Mouse (Mus musculus): ENCODE data around the gene Zbtb34. TPM values are rescaled to one million over a fixed set of nuclear protein-coding genes. Genes with fewer than 3 reads are reported as not detected.
A peak's percentile ranks its signal among the peaks of the same experiment; 100 is the strongest.

Zbtb34 gene
- polyA plus RNA-seq, 1 experiment from 2014 or later, result 6.0 TPM

DNA sequence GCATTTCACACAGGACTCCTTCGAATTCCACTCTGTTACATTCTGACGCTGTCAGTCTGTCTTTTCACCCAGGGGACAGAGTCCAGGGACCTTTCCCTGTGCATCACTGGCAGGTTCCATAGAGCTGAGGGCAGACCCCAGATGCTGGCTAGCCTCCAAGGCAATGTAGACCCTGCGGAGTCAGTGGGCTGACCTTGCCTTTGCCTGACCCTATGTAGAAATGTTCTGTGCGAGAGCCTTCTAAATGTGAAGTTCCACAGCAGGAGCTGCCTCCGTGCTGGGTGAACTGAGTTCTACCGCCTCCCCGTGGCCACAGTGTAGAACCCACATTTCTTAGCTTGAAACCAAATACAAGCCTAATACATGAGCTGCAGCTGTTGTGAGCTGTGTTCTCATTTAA lies 28.9 kb downstream of the Zbtb34 start:
- Histone ChIP-seq H3K4me3 (ENCODE audit: low read depth, low read length) (no peak overlapping the region), H3K4me1 (replicated peaks; ENCODE audit: control insufficient read depth, insufficient read depth, low read length) (no peaks in the 10 kb centered on the region), H3K27me3 (replicated peaks; ENCODE audit: control insufficient read depth, insufficient read depth, low read length) (no peaks in the 10 kb centered on the region), H3K27ac (ENCODE audit: low read depth) (no peak overlapping the region), H3K9me3 (ENCODE audit: control insufficient read depth, low read length) (no peaks in the 10 kb centered on the region), H3K36me3 (ENCODE audit: control insufficient read depth, insufficient read depth, low read length) (0 out of 2 replicates have a peak, but pooled peaks cover 4% of the 10 kb centered on the region), H3K9ac (ENCODE audit: low read length) (no peak overlapping the region), H3K4me2 (ENCODE audit: low read length) (no peak overlapping the region)
- WGBS, result 32% methylated on average over 7 of the region's 7 CpGs
- ATAC-seq (replicated peaks; ENCODE audit: low FRiP score, low TSS enrichment, low read depth) (no peak), DNase-seq (ENCODE audit: low spot score) (peak; percentile 74)

DNA sequence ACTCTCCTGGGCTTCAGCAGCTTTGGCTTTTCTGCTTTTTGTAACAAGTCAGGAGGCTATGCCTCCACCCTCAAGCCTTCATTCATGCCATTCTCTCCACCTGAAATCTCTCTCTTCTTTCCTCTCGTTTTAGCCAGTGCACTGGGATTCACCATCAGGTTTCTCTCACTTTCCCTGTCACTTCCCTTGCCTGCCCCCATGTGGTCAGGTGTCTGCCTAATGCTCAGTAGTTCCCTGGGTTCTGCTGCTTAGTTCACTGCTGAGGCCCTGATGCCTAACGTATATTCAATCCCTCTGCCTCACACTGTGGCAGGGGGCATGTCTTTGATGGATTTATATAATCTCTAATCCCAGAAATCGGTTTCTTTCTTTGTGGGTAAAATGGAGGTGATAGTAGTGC lies 29.9 kb downstream of the Zbtb34 start:
- H3K4me3 ChIP-seq (ENCODE audit: low read depth, low read length), result no peak overlapping the region
- no peak for DNase-seq (ENCODE audit: low spot score)
- no peaks in the 10 kb centered on the region for H3K27me3 ChIP-seq (replicated peaks; ENCODE audit: control insufficient read depth, insufficient read depth, low read length)
- H3K27ac ChIP-seq (ENCODE audit: low read depth), result no peak overlapping the region
- H3K4me1 ChIP-seq (replicated peaks; ENCODE audit: control insufficient read depth, insufficient read depth, low read length), result no peaks in the 10 kb centered on the region
- no peak for ATAC-seq (replicated peaks; ENCODE audit: low FRiP score, low TSS enrichment, low read depth)
- H3K9ac ChIP-seq (ENCODE audit: low read length), result no peak overlapping the region
- 36% methylated on average over 3 of the region's 3 CpGs for WGBS
- H3K9me3 ChIP-seq (ENCODE audit: control insufficient read depth, low read length), result no peaks in the 10 kb centered on the region
- H3K4me2 ChIP-seq (ENCODE audit: low read length), result no peak overlapping the region
- 0 out of 2 replicates have a peak, but pooled peaks cover under 1% of the 10 kb centered on the region for H3K36me3 ChIP-seq (ENCODE audit: control insufficient read depth, insufficient read depth, low read length)

DNA sequence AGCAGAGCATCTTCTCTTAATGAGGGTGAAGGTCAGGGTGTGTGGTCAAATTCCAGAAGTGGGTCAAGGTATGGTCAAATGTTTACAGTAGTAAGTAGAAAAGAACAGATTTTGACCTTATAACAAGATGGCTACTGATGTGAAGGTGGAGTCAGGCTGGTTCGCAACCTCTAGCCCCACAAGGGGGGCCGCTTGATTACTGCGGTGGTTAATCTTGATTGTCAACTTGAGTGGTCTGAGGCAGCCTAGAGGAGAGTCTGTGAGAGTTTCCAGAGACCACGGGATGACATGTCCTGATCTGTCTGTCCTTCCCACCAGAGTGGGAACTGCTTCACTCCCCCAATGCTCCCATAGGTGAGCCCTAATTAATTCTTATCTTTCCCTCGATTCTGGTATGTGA lies 30.6 kb downstream of the Zbtb34 start:
- DNase-seq (ENCODE audit: low spot score) (no peak), ATAC-seq (replicated peaks; ENCODE audit: low FRiP score, low TSS enrichment, low read depth) (no peak)
- Histone ChIP-seq H3K4me2 (ENCODE audit: low read length) (no peak overlapping the region), H3K9ac (ENCODE audit: low read length) (no peak overlapping the region), H3K27me3 (replicated peaks; ENCODE audit: control insufficient read depth, insufficient read depth, low read length) (no peaks in the 10 kb centered on the region), H3K4me3 (ENCODE audit: low read depth, low read length) (no peak overlapping the region), H3K4me1 (replicated peaks; ENCODE audit: control insufficient read depth, insufficient read depth, low read length) (no peaks in the 10 kb centered on the region), H3K9me3 (ENCODE audit: control insufficient read depth, low read length) (no peaks in the 10 kb centered on the region), H3K36me3 (ENCODE audit: control insufficient read depth, insufficient read depth, low read length) (no peaks in the 10 kb centered on the region), H3K27ac (ENCODE audit: low read depth) (no peak overlapping the region)
- WGBS, result 65% methylated on average over 5 of the region's 5 CpGs

DNA sequence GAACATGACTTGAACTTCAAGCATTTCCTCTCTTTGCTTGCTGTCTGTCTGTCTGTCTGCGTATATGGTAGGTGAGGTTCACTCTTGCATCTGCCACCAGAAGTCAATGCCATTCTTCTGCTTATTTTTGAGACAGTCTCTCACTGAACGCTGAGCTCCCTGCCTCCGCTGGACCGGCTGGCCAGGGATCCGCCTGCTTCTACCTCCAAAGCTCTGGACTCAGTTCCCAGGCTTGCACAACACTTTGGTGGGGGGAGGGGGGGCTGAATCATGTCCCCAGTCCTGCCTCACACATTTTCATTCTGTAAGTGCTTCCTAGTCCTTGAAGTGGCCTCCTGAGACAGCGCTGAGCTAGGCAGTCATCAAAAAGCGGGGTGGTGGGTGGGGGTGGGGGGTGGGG lies 32.0 kb downstream of the Zbtb34 start:
- no peaks in the 10 kb centered on the region for H3K4me1 ChIP-seq (replicated peaks; ENCODE audit: control insufficient read depth, insufficient read depth, low read length)
- no peaks in the 10 kb centered on the region for H3K36me3 ChIP-seq (ENCODE audit: control insufficient read depth, insufficient read depth, low read length)
- no peak overlapping the region for H3K27ac ChIP-seq (ENCODE audit: low read depth)
- no peak overlapping the region for H3K9ac ChIP-seq (ENCODE audit: low read length)
- no peaks in the 10 kb centered on the region for H3K27me3 ChIP-seq (replicated peaks; ENCODE audit: control insufficient read depth, insufficient read depth, low read length)
- H3K9me3 ChIP-seq (ENCODE audit: control insufficient read depth, low read length), result no peaks in the 10 kb centered on the region
- WGBS, result 86% methylated on average over 7 of the region's 7 CpGs
- H3K4me2 ChIP-seq (ENCODE audit: low read length), result no peak overlapping the region
- H3K4me3 ChIP-seq (ENCODE audit: low read depth, low read length), result no peak overlapping the region
- ATAC-seq (replicated peaks; ENCODE audit: low FRiP score, low TSS enrichment, low read depth) (no peak), DNase-seq (ENCODE audit: low spot score) (no peak)

DNA sequence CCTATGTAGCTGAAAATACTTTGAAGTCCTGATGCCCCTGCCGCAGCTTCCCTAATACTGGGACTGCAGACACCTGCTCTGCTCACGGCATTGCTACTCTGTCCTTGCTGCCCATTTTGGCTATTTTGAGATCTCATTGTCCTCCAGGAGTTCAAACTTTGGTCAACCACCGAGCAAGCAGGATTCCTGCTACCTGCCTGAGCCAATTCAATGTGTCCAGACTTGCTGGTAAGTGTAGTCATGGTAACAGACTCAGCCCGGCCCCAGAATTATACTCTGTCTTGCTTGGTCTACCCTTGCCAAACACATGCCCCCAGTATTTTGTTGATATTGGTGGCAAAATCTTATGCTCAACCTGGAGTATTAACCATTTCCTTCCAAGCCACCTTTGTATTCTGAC lies 34.1 kb downstream of the Zbtb34 start:
- DNase-seq (ENCODE audit: low spot score), result no peak
- no peaks in the 10 kb centered on the region for H3K4me1 ChIP-seq (replicated peaks; ENCODE audit: control insufficient read depth, insufficient read depth, low read length)
- no peaks in the 10 kb centered on the region for H3K36me3 ChIP-seq (ENCODE audit: control insufficient read depth, insufficient read depth, low read length)
- WGBS, result 71% methylated on average over 4 of the region's 4 CpGs
- H3K4me3 ChIP-seq (ENCODE audit: low read depth, low read length), result no peak overlapping the region
- no peak overlapping the region for H3K27ac ChIP-seq (ENCODE audit: low read depth)
- H3K9me3 ChIP-seq (ENCODE audit: control insufficient read depth, low read length), result no peaks in the 10 kb centered on the region
- ATAC-seq (replicated peaks; ENCODE audit: low FRiP score, low TSS enrichment, low read depth), result no peak
- H3K9ac ChIP-seq (ENCODE audit: low read length), result no peak overlapping the region
- no peaks in the 10 kb centered on the region for H3K27me3 ChIP-seq (replicated peaks; ENCODE audit: control insufficient read depth, insufficient read depth, low read length)
- H3K4me2 ChIP-seq (ENCODE audit: low read length), result no peak overlapping the region

DNA sequence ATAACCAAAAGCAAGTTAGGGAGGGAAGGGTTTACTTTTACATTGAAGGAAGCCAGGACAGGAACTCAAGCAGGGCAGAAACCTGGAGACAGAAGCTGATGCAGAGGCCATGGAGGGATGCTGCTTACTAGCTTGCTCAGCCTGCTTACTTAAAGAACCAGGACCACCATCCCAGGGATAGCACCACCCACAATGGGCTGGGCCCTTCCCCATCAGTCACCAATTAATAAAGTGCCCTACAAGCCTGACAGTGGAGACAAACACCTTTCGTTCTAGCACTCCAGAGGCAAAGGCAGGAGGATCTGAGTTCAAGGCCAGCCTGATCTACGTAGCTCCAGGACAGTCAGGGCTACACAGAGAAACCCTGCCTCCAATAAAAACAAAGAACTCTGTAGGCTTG lies 36.1 kb downstream of the Zbtb34 start:
- H3K9me3 ChIP-seq (ENCODE audit: control insufficient read depth, low read length), result no peaks in the 10 kb centered on the region

DNA sequence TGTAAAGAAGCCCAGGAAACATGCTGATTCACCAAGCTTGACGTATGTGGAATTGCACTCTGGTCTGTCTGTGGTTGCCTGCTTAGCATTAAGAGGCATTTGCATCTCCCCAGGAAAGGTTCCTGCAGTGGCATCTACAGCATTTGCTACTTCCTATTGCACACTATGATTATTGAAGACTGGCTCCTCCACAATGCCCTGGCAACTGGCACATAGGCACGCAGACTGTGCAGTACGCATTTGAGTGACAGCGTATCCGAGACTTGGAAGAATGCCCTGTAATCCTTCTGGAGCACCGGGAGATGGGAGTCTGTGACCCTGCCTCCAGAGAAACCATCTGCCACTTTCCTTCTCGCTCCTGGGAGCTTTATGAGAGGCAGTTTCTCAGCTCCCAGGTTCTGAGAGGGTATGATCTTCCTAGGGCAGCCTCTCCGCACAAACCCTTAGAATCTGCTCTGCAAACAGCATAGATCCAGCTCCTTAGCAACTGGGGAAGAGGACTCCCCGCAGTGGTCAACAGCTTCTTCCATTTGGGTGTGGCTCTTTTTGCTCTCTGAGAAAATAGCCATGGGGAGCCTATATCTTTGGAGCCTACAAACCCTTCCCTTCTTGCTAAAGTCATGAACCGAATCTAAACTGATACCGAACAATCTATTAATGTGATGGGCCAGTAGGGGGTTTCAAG lies 37.0 kb downstream of the Zbtb34 start:
- Histone ChIP-seq H3K4me3 (ENCODE audit: low read depth, low read length) (no peak overlapping the region), H3K27me3 (replicated peaks; ENCODE audit: control insufficient read depth, insufficient read depth, low read length) (no peaks in the 10 kb centered on the region), H3K4me2 (ENCODE audit: low read length) (no peak overlapping the region), H3K4me1 (replicated peaks; ENCODE audit: control insufficient read depth, insufficient read depth, low read length) (no peaks in the 10 kb centered on the region), H3K27ac (ENCODE audit: low read depth) (no peak overlapping the region), H3K9ac (ENCODE audit: low read length) (no peak overlapping the region), H3K9me3 (ENCODE audit: control insufficient read depth, low read length) (no peaks in the 10 kb centered on the region), H3K36me3 (ENCODE audit: control insufficient read depth, insufficient read depth, low read length) (no peaks in the 10 kb centered on the region)
- DNase-seq (ENCODE audit: low spot score) (no peak), ATAC-seq (replicated peaks; ENCODE audit: low FRiP score, low TSS enrichment, low read depth) (no peak)
- WGBS, result 73% methylated on average over 11 of the region's 11 CpGs

More for the DNA sequence above, 36.1 kb downstream of the Zbtb34 start:
- H3K4me1 ChIP-seq (replicated peaks; ENCODE audit: control insufficient read depth, insufficient read depth, low read length), result no peaks in the 10 kb centered on the region
- H3K4me3 ChIP-seq (ENCODE audit: low read depth, low read length), result no peak overlapping the region
- H3K9ac ChIP-seq (ENCODE audit: low read length), result no peak overlapping the region
- DNase-seq (ENCODE audit: low spot score), result no peak
- no peaks in the 10 kb centered on the region for H3K27me3 ChIP-seq (replicated peaks; ENCODE audit: control insufficient read depth, insufficient read depth, low read length)
- WGBS, result 81% methylated on average over 2 of the region's 2 CpGs
- no peaks in the 10 kb centered on the region for H3K36me3 ChIP-seq (ENCODE audit: control insufficient read depth, insufficient read depth, low read length)
- ATAC-seq (replicated peaks; ENCODE audit: low FRiP score, low TSS enrichment, low read depth), result no peak
- H3K27ac ChIP-seq (ENCODE audit: low read depth), result no peak overlapping the region
- no peak overlapping the region for H3K4me2 ChIP-seq (ENCODE audit: low read length)

DNA sequence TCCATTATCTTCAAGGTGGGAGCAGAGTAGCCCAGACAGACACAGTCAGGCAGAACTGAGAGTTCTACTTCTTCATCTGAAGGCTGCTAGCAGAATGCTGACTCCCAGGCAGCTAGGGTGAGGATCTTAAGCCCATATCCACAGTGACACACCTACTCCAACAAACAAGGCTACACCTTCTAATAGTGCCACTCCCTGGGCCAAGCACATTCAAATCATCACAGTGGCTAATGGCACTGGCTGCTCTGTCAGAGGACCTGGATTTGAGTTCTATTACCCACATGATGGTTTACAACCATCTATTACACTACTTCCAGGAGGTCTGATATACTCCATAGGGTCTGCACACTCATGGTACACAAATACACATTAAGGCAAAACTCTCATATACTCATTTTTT lies 38.1 kb downstream of the Zbtb34 start:
- Histone ChIP-seq H3K27me3 (replicated peaks; ENCODE audit: control insufficient read depth, insufficient read depth, low read length) (no peaks in the 10 kb centered on the region), H3K9me3 (ENCODE audit: control insufficient read depth, low read length) (no peaks in the 10 kb centered on the region), H3K4me1 (replicated peaks; ENCODE audit: control insufficient read depth, insufficient read depth, low read length) (no peaks in the 10 kb centered on the region), H3K27ac (ENCODE audit: low read depth) (no peak overlapping the region), H3K4me2 (ENCODE audit: low read length) (no peak overlapping the region), H3K4me3 (ENCODE audit: low read depth, low read length) (no peak overlapping the region), H3K9ac (ENCODE audit: low read length) (no peak overlapping the region), H3K36me3 (ENCODE audit: control insufficient read depth, insufficient read depth, low read length) (no peaks in the 10 kb centered on the region)
- ATAC-seq (replicated peaks; ENCODE audit: low FRiP score, low TSS enrichment, low read depth) (no peak), DNase-seq (ENCODE audit: low spot score) (no peak)

DNA sequence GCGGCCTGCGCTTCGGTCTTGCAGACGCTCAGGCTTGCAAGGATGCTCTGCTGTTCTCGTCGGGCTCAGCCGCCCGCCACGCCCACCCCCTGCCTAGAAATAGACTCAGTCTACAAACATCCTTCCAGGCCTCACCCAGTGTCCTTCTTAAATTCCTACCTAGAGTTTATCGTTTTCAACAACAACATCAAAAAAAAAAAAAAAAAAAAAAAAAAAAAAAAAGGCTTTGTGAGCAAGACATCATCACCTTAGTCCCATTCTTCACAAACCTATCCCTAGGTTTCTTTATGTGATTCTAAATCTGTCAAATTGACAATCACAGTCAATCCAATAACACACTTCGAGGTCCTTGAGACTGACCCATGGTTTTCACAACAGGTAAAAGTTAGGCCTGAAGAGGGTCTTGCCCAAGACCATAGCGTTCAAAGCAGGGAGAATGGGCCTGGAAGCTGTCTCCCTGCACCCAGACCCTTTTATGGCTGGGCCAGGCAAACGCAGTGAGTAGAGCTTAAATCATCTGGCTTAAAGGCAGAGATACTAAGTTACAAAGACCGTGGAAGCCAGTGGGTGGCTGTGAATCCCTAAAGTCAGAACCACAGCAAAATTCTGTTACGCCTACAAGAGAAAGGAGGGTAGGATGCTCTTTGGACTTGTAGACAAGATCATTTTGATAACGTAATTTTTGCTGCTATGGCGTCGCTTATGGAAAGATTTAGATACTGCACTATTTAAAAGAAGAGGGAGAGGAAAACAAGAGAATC lies 59.3 kb downstream of the Zbtb34 start:
- WGBS, result 33% methylated on average over 16 of the region's 18 CpGs
- ATAC-seq (replicated peaks; ENCODE audit: low FRiP score, low TSS enrichment, low read depth), result no peak

More for the DNA sequence above, 59.3 kb downstream of the Zbtb34 start:
- DNase-seq (ENCODE audit: low spot score), result no peak
- H3K36me3 ChIP-seq (ENCODE audit: control insufficient read depth, insufficient read depth, low read length), result no peaks in the 10 kb centered on the region
- no peaks in the 10 kb centered on the region for H3K9me3 ChIP-seq (ENCODE audit: control insufficient read depth, low read length)
- peak overlapping the region; percentile 57 for H3K4me2 ChIP-seq (ENCODE audit: low read length)
- peak overlapping the region; percentile 67 for H3K4me3 ChIP-seq (ENCODE audit: low read depth, low read length)
- no peak overlapping the region for H3K9ac ChIP-seq (ENCODE audit: low read length)
- no peaks in the 10 kb centered on the region for H3K27me3 ChIP-seq (replicated peaks; ENCODE audit: control insufficient read depth, insufficient read depth, low read length)
- H3K4me1 ChIP-seq (replicated peaks; ENCODE audit: control insufficient read depth, insufficient read depth, low read length), result peaks cover 3% of the 10 kb centered on the region; the same call in 1 of the 2 replicates
- H3K27ac ChIP-seq (ENCODE audit: low read depth), result no peak overlapping the region
